Mouse (Mus musculus): ENCODE data around the gene Zfp428. TPM values are rescaled to one million over a fixed set of nuclear protein-coding genes. Genes with fewer than 3 reads are reported as not detected.

Gene Zfp428
- polyA plus RNA-seq, 1 experiment from 2014 or later = 101 TPM

- H3K4me1 ChIP-seq (replicated peaks) = peaks cover 10% of the 10 kb centered on the region
- H3K4me3 ChIP-seq (replicated peaks) = no peak overlapping the region
- 88% methylated on average over 12 of the region's 12 CpGs for WGBS
- peaks cover 84% of the 10 kb centered on the region for H3K36me3 ChIP-seq
- no peaks in the 10 kb centered on the region for H3K27me3 ChIP-seq
- H3K4me2 ChIP-seq = no peak overlapping the region
- no peak overlapping the region for H3K27ac ChIP-seq
- no peaks in the 10 kb centered on the region for H3K9me3 ChIP-seq
- ATAC-seq (ENCODE audit: insufficient number of reproducible peaks, insufficient read depth, low FRiP score, low TSS enrichment, low read depth) = no peak
- H3K9ac ChIP-seq (replicated peaks) = no peak overlapping the region
Observed at GRCm38 (mm10) chr7:24551985-24552759, 45.4 kb downstream of the Zfp428 start.

- no peaks in the 10 kb centered on the region for H3K4me1 ChIP-seq (replicated peaks)
- peaks cover 81% of the 10 kb centered on the region for H3K36me3 ChIP-seq
- H3K9ac ChIP-seq (replicated peaks) = no peak overlapping the region
- H3K27ac ChIP-seq = no peak overlapping the region
- no peak for ATAC-seq (ENCODE audit: insufficient number of reproducible peaks, insufficient read depth, low FRiP score, low TSS enrichment, low read depth)
- no peaks in the 10 kb centered on the region for H3K9me3 ChIP-seq
- H3K27me3 ChIP-seq = no peaks in the 10 kb centered on the region
- 91% methylated on average over 10 of the region's 10 CpGs for WGBS
- no peak overlapping the region for H3K4me2 ChIP-seq
- H3K4me3 ChIP-seq (replicated peaks) = no peak overlapping the region
Observed at GRCm38 (mm10) chr7:24555786-24556185, 49.0 kb downstream of the Zfp428 start.

- Histone ChIP-seq H3K27ac (no peak overlapping the region), H3K4me2 (no peak overlapping the region), H3K4me3 (replicated peaks) (no peak overlapping the region), H3K27me3 (no peaks in the 10 kb centered on the region), H3K9ac (replicated peaks) (no peak overlapping the region), H3K9me3 (no peaks in the 10 kb centered on the region), H3K36me3 (peaks cover 83% of the 10 kb centered on the region), H3K4me1 (replicated peaks) (no peaks in the 10 kb centered on the region)
- ATAC-seq (ENCODE audit: insufficient number of reproducible peaks, insufficient read depth, low FRiP score, low TSS enrichment, low read depth) = no peak
- WGBS = 95% methylated on average over 4 of the region's 4 CpGs
Observed at GRCm38 (mm10) chr7:24561450-24561849, 54.6 kb downstream of the Zfp428 start.

- WGBS = 89% methylated on average over 8 of the region's 8 CpGs
- no peak overlapping the region for H3K4me2 ChIP-seq
- no peaks in the 10 kb centered on the region for H3K9me3 ChIP-seq
- no peak overlapping the region for H3K4me3 ChIP-seq (replicated peaks)
- H3K27ac ChIP-seq = no peak overlapping the region
- H3K27me3 ChIP-seq = no peaks in the 10 kb centered on the region
- H3K9ac ChIP-seq (replicated peaks) = no peak overlapping the region
- no peak for ATAC-seq (ENCODE audit: insufficient number of reproducible peaks, insufficient read depth, low FRiP score, low TSS enrichment, low read depth)
- peaks cover 97% of the 10 kb centered on the region for H3K36me3 ChIP-seq
- H3K4me1 ChIP-seq (replicated peaks) = no peaks in the 10 kb centered on the region
Observed at GRCm38 (mm10) chr7:24563191-24563836, 56.5 kb downstream of the Zfp428 start.

- Histone ChIP-seq H3K36me3 (peaks cover 97% of the 10 kb centered on the region), H3K9me3 (no peaks in the 10 kb centered on the region), H3K4me2 (no peak overlapping the region), H3K27ac (no peak overlapping the region), H3K4me1 (replicated peaks) (no peaks in the 10 kb centered on the region), H3K9ac (replicated peaks) (no peak overlapping the region), H3K4me3 (replicated peaks) (no peak overlapping the region), H3K27me3 (no peaks in the 10 kb centered on the region)
- 90% methylated on average over 4 of the region's 4 CpGs for WGBS
- no peak for ATAC-seq (ENCODE audit: insufficient number of reproducible peaks, insufficient read depth, low FRiP score, low TSS enrichment, low read depth)
Observed at GRCm38 (mm10) chr7:24563837-24564206, 57.0 kb downstream of the Zfp428 start.

GRCm38 (mm10) chr7:24564607-24565265, 57.9 kb downstream of the Zfp428 start:
- H3K4me2 ChIP-seq = no peak overlapping the region
- no peaks in the 10 kb centered on the region for H3K27me3 ChIP-seq
- 64% methylated on average over 6 of the region's 6 CpGs for WGBS
- ATAC-seq (ENCODE audit: insufficient number of reproducible peaks, insufficient read depth, low FRiP score, low TSS enrichment, low read depth) = no peak
- H3K4me1 ChIP-seq (replicated peaks) = no peaks in the 10 kb centered on the region
- no peaks in the 10 kb centered on the region for H3K9me3 ChIP-seq
- H3K4me3 ChIP-seq (replicated peaks) = no peak overlapping the region
- peaks cover 97% of the 10 kb centered on the region for H3K36me3 ChIP-seq
- no peak overlapping the region for H3K9ac ChIP-seq (replicated peaks)
- H3K27ac ChIP-seq = no peak overlapping the region

Other genes starting within 250 kb of the Zfp428 start
- 10.0 and 12.0 TPM in 2 replicates for gene Zfp93, start 236.6 kb upstream of the Zfp428 start, polyA plus RNA-seq (2016; fragmentation: Nextera tagmentation; extraction: Ambion mirVana)
- 57.6 and 61.1 TPM in 2 replicates for gene Zfp61, start 205.8 kb upstream of the Zfp428 start, polyA plus RNA-seq (2016; fragmentation: Nextera tagmentation; extraction: Ambion mirVana)
- gene Zfp94, start 190.3 kb upstream of the Zfp428 start, polyA plus RNA-seq (2016; fragmentation: Nextera tagmentation; extraction: Ambion mirVana) = 15.6 and 15.9 TPM in 2 replicates
- 0.25 TPM in 1 of 2 replicates, not detected in the other for gene Tescl, start 173.1 kb upstream of the Zfp428 start, polyA plus RNA-seq (2016; fragmentation: Nextera tagmentation; extraction: Ambion mirVana)
- gene Lypd5, start 157.8 kb upstream of the Zfp428 start, polyA plus RNA-seq (2016; fragmentation: Nextera tagmentation; extraction: Ambion mirVana) = not detected in 2 replicates
- 2.1 and 2.8 TPM in 2 replicates for gene Kcnn4, start 136.7 kb upstream of the Zfp428 start, polyA plus RNA-seq (2016; fragmentation: Nextera tagmentation; extraction: Ambion mirVana)
- 22.7 and 25.4 TPM in 2 replicates for gene Smg9, start 107.4 kb upstream of the Zfp428 start, polyA plus RNA-seq (2016; fragmentation: Nextera tagmentation; extraction: Ambion mirVana)
- not detected in 2 replicates for gene Irgc1, start 54.7 kb upstream of the Zfp428 start, polyA plus RNA-seq (2016; fragmentation: Nextera tagmentation; extraction: Ambion mirVana)
- 1.8 and 2.6 TPM in 2 replicates for gene Plaur, start 44.5 kb upstream of the Zfp428 start, polyA plus RNA-seq (2016; fragmentation: Nextera tagmentation; extraction: Ambion mirVana)
- 6.5 and 7.0 TPM in 2 replicates for gene Cadm4, start 25.0 kb upstream of the Zfp428 start, polyA plus RNA-seq (2016; fragmentation: Nextera tagmentation; extraction: Ambion mirVana)
- 0.52 and 1.1 TPM in 2 replicates for gene AC161166.1, start 5.4 kb downstream of the Zfp428 start, polyA plus RNA-seq (2016; fragmentation: Nextera tagmentation; extraction: Ambion mirVana)
- gene Irgq, start 23.7 kb downstream of the Zfp428 start, polyA plus RNA-seq (2016; fragmentation: Nextera tagmentation; extraction: Ambion mirVana) = 10.8 and 11.6 TPM in 2 replicates
- not detected in 2 replicates for gene Pinlyp, start 39.1 kb downstream of the Zfp428 start, polyA plus RNA-seq (2016; fragmentation: Nextera tagmentation; extraction: Ambion mirVana)
- 131 and 134 TPM in 2 replicates for gene Xrcc1, start 39.3 kb downstream of the Zfp428 start, polyA plus RNA-seq (2016; fragmentation: Nextera tagmentation; extraction: Ambion mirVana)
- gene Ethe1, start 80.5 kb downstream of the Zfp428 start, polyA plus RNA-seq (2016; fragmentation: Nextera tagmentation; extraction: Ambion mirVana) = 25.1 and 25.6 TPM in 2 replicates
- 3.6 and 4.0 TPM in 2 replicates for gene Zfp575, start 80.6 kb downstream of the Zfp428 start, polyA plus RNA-seq (2016; fragmentation: Nextera tagmentation; extraction: Ambion mirVana)
- gene Phldb3, start 103.8 kb downstream of the Zfp428 start, polyA plus RNA-seq (2016; fragmentation: Nextera tagmentation; extraction: Ambion mirVana) = 0.18 and 0.20 TPM in 2 replicates
- gene Lypd3, start 129.5 kb downstream of the Zfp428 start, polyA plus RNA-seq (2016; fragmentation: Nextera tagmentation; extraction: Ambion mirVana) = 3.1 and 3.3 TPM in 2 replicates
- gene Tex101, start 169.7 kb downstream of the Zfp428 start, polyA plus RNA-seq (2016; fragmentation: Nextera tagmentation; extraction: Ambion mirVana) = not detected in 2 replicates
- gene BC049730, start 202.2 kb downstream of the Zfp428 start, polyA plus RNA-seq (2016; fragmentation: Nextera tagmentation; extraction: Ambion mirVana) = not detected in 2 replicates
- gene Gm4763, start 219.9 kb downstream of the Zfp428 start, polyA plus RNA-seq (2016; fragmentation: Nextera tagmentation; extraction: Ambion mirVana) = not detected in 2 replicates

Measured in limb, embryonic 12.5 days (tissue).